Mouse (Mus musculus): ENCODE data around the gene Cfap43. TPM values are rescaled to one million over a fixed set of nuclear protein-coding genes. Genes with fewer than 3 reads are reported as not detected.

Cfap43 gene
- polyA plus RNA-seq, 1 experiment from 2014 or later, result 0.21 TPM

DNA sequence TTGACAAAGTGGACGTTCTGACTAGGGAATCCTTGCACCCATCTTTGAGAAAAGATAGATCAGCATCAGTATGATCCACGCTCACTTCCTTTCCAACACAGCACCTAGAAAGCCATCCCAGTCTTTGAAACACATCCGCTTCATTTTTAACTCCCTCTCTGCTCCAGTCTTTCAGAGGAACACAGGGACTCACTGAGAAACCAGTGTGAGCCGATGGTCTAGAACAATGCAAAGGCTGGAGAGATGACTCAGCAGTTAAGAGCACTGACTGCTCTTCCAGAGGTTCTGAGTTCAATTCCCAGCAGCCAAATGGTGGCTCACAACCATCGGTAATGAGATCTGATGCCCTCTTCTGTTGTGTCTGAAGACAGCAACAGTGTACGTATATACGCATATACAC lies 83.3 kb downstream of the Cfap43 start:
- DNase-seq (ENCODE audit: low read depth, low spot score) (no peak), ATAC-seq (no peak)
- POLR2A ChIA-PET, result no interaction called here
- TF ChIP-seq CTCF (IDR thresholded peaks at IDR 0.05), result no peak
- CTCF ChIA-PET, result no interaction called here
- peaks cover 37% of the 10 kb centered on the region for H3K27me3 ChIP-seq
- in situ Hi-C loops (cut with MboI; ENCODE audit: low pct_unique_long_range_greater_than_20kb), result no loop called here

DNA sequence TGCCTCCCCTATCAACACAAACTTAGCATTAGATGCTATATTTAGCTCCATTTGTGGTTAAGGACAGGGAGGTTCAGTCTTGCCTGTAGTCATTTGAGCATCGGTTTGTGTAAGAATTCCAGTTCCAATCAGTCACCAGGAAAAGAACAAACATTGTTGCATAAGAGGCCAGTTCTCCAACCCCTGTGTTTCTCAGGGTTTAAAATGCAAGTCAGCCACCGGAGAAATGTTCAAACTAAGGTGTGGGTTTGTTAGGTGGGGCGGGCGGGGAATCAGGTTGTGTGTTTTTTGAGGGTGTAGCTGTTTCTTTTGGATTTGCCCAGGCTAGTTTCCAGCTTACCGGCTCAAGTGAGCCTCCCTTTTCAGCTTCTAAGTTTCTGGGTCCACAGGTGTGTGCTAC lies 84.5 kb downstream of the Cfap43 start:
- peaks cover 31% of the 10 kb centered on the region for H3K27me3 ChIP-seq
- no peak for DNase-seq (ENCODE audit: low read depth, low spot score)
- ChIA-PET CTCF (interaction anchor here (1.2 to 1.7 kb wide), 3 partner anchors 9 to 175 kb away, joined by 3 to 7 read pairs (median 4); no protein-coding TSS in a partner anchor), POLR2A (interaction anchor here (0.9 kb wide), 1 partner anchor 9 kb away, joined by 3 read pairs; no protein-coding TSS in a partner anchor)
- no peak for TF ChIP-seq CTCF (IDR thresholded peaks at IDR 0.05)
- ATAC-seq, result peak; percentile 16
- in situ Hi-C loops (cut with MboI; ENCODE audit: low pct_unique_long_range_greater_than_20kb), result no loop called here

DNA sequence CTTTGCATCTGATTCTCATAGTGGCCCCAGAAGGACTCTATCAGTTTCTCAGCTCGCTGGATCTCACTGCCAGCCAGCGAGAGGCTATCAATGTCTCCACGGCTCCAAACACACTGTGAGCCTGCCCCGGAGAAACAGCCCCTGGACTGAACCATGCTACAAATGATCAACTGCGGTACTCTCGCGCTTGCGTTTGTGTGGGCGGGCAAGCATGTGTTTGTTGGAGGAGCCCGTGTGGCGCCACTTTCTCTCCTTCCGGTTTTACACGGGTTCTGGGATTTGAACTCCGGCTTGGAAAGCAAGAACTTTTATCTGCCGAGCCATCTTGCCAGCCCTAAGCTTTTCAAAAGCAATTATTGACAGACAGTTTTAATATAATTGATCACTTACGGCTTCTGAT lies 86.8 kb downstream of the Cfap43 start:
- POLR2A ChIA-PET, result no interaction called here
- no peak for TF ChIP-seq CTCF (IDR thresholded peaks at IDR 0.05)

DNA sequence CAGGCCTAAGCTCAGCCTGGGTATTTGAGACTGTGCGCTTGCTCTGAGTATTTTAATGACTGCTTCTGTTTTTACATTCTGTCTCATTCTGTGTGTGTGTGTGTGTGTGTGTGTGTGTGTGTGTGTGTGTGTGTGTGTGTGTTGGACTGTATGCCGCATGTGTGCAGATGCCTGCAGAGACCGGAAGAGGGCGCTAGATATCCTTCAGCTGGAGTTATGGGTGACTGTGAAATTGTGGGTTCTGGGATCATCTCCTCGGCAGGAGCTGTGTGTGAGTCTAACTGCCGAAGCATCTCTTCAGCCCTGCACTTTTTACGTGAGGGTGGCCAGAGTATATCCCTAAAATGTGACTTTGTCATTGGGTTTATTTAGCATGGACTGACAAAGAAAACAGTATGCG lies 88.0 kb downstream of the Cfap43 start:
- no peak for ATAC-seq
- in situ Hi-C loops (cut with MboI; ENCODE audit: low pct_unique_long_range_greater_than_20kb), result no loop called here
- CTCF ChIA-PET, result interaction anchor here (1.6 kb wide), 1 partner anchor 59 kb away, joined by 4 read pairs; no protein-coding TSS in a partner anchor
- POLR2A ChIA-PET, result no interaction called here
- peaks cover 12% of the 10 kb centered on the region for H3K27me3 ChIP-seq
- no peak for DNase-seq (ENCODE audit: low read depth, low spot score)
- no peak for TF ChIP-seq CTCF (IDR thresholded peaks at IDR 0.05)

More for the DNA sequence above, 86.8 kb downstream of the Cfap43 start:
- ATAC-seq, result no peak
- peaks cover 15% of the 10 kb centered on the region for H3K27me3 ChIP-seq
- CTCF ChIA-PET, result no interaction called here
- in situ Hi-C loops (cut with MboI; ENCODE audit: low pct_unique_long_range_greater_than_20kb), result no loop called here
- no peak for DNase-seq (ENCODE audit: low read depth, low spot score)

DNA sequence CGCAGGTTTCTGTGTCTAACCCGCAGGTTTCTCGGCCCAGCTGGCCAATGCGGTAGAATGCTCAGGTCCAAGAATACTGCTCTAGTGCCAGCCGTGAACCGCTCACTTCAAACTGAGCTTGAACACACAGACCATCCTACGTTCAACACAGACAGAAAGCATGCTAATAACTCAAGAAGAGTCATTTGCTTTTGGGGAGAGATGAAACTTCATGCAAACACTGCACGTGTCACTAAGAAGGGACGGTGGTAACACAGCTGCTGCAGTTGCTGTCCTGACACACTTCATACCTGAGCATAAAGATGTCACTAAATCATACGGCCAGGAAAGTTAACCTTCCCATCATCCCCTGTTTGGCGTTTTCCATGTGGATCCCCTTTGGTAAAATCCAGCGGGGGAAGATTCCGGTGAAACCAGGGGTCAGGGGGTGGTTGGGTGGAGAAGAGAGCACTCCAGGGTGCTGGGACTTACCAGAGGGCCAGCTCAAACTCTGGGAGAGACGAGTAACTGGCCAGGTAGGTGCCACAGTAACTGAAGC lies 89.1 kb downstream of the Cfap43 start:
- in situ Hi-C loops (cut with MboI; ENCODE audit: low pct_unique_long_range_greater_than_20kb), result loop anchor here (10.0 kb wide), 2 partner anchors 175 to 475 kb away; no protein-coding TSS in a partner anchor
- peaks cover 16% of the 10 kb centered on the region for H3K27me3 ChIP-seq
- DNase-seq (ENCODE audit: low read depth, low spot score) (no peak), ATAC-seq (no peak)
- no peak for TF ChIP-seq CTCF (IDR thresholded peaks at IDR 0.05)
- POLR2A ChIA-PET, result no interaction called here
- CTCF ChIA-PET, result interaction anchor here (1.5 to 1.6 kb wide), 2 partner anchors 60 to 170 kb away, joined by 4 read pairs; no protein-coding TSS in a partner anchor

DNA sequence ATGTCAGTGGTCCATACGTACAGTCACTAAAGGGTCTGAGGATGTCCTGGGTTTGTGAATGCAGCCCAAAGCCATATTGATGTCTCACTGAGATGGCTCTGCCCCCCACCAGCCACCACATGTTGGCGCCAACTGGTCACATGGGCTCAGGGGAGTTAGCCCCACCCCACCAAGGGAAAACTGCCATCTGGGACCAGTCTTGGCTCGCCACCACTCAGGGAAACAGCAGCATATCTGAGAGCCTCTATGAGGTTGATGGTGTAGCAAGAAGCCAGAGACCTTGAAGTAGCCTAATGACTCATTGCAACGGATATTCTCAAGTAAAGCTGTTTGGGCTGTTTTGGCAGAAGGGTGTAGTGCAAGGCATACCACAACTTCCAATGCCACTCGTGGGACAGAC lies 95.1 kb downstream of the Cfap43 start:
- ChIA-PET POLR2A (no interaction called here), CTCF (no interaction called here)
- H3K27me3 ChIP-seq, result peaks cover 33% of the 10 kb centered on the region
- ATAC-seq (peak; percentile 23), DNase-seq (ENCODE audit: low read depth, low spot score) (no peak)
- in situ Hi-C loops (cut with MboI; ENCODE audit: low pct_unique_long_range_greater_than_20kb), result loop anchor here (10.0 kb wide), 2 partner anchors 169 to 469 kb away; no protein-coding TSS in a partner anchor
- TF ChIP-seq CTCF (IDR thresholded peaks at IDR 0.05), result no peak

DNA sequence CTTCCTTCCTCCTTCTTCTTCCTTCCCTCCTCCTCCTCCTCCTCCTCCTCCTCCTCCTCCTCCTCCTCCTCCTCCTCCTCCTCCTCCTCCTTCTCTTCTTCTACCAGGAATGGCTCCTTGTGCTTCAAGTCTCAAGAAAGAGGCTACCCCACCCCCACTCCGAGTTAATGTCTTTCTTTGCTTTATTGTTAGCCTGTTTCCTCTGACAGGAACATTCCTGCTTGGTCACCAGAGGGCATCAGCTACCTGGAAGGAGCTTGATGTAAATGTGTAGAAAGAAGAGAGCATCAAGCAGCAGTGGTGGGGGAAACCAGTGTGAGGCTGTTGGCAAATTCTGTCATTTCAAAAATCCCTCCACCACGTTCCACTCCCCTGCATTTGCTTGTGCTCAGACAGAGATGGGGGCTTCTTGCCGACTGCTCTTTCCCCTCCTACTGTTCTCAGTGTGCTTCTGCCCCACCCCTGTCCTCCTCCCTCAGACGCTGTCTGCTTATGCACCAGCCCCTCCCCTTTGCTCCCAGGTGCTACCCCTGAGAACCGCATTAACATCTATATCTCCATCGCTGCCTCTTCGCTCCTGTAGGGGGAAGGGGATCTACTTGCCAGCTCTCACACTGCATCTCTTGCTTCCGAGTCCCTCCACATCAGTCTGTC lies 96.8 kb downstream of the Cfap43 start:
- ATAC-seq (no peak), DNase-seq (ENCODE audit: low read depth, low spot score) (no peak)
- in situ Hi-C loops (cut with MboI; ENCODE audit: low pct_unique_long_range_greater_than_20kb), result loop anchor here (10.0 kb wide), 2 partner anchors 167 to 467 kb away; no protein-coding TSS in a partner anchor
- H3K27me3 ChIP-seq, result peaks cover 33% of the 10 kb centered on the region
- CTCF ChIA-PET, result no interaction called here
- peak; percentile 41 for TF ChIP-seq CTCF (IDR thresholded peaks at IDR 0.05)
- POLR2A ChIA-PET, result no interaction called here

DNA sequence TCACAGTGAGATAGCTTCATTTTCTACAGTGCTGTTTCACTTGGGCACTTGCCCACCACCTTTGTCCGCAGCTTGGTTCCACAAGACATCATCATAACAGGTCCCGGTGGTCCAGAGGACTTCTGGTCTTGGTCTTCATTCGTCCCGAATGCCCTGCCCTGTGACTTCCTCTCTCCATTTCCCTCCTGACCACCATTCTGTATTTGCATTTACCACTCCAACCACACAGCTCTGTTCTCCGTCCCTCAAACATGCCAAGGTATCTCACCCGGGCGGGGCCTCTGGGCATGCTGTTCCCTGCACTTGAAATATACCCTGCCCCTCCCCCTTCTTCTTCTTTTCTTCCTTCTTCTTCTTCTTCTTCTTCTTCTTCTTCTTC lies 97.6 kb downstream of the Cfap43 start:
- peak; percentile 15 for TF ChIP-seq CTCF (IDR thresholded peaks at IDR 0.05)
- DNase-seq (ENCODE audit: low read depth, low spot score), result no peak
- CTCF ChIA-PET, result no interaction called here
- H3K27me3 ChIP-seq, result peaks cover 33% of the 10 kb centered on the region
- in situ Hi-C loops (cut with MboI; ENCODE audit: low pct_unique_long_range_greater_than_20kb), result loop anchor here (10.0 kb wide), 2 partner anchors 167 to 467 kb away; no protein-coding TSS in a partner anchor
- peak; percentile 38 for ATAC-seq
- POLR2A ChIA-PET, result no interaction called here

DNA sequence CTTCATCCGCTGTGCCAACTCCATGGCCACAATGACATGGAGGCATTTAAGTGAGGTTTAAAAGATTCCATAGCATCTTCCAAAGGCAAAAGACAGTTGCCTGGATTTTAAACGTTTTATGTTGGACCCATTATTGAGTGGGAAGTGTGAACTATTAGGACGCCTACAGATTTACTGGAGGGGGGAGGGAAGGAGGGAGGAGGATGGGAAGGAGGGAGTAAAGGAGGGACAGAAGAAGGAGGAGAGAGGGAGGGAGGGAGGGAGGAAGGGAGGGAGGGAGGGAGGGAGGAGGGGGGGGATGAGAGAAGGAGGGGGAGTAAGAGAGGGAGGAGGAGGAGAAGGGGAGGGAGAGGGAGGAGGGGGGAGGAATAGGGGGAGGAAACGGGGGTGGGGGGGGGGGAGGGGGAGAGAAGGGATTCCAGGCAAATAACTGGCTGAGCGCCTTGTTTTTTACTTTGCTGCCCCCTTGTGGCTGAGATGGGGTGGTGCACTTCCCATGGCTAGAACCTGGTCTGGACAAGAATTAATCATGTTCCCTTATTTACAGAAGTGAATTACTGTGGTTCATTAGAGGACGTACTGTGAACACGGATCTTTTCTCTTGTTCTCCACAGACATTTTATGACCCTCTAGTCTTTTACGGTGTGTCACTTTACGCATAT lies 98.1 kb downstream of the Cfap43 start:
- in situ Hi-C loops (cut with MboI; ENCODE audit: low pct_unique_long_range_greater_than_20kb), result loop anchor here (10.0 kb wide), 2 partner anchors 166 to 466 kb away; no protein-coding TSS in a partner anchor
- peak; percentile 68 for TF ChIP-seq CTCF (IDR thresholded peaks at IDR 0.05)
- ATAC-seq (peak; percentile 73), DNase-seq (ENCODE audit: low read depth, low spot score) (no peak)
- ChIA-PET CTCF (interaction anchor here (0.6 kb wide), 1 partner anchor 313 kb away, joined by 3 read pairs; no protein-coding TSS in a partner anchor), POLR2A (no interaction called here)
- peaks cover 33% of the 10 kb centered on the region for H3K27me3 ChIP-seq

DNA sequence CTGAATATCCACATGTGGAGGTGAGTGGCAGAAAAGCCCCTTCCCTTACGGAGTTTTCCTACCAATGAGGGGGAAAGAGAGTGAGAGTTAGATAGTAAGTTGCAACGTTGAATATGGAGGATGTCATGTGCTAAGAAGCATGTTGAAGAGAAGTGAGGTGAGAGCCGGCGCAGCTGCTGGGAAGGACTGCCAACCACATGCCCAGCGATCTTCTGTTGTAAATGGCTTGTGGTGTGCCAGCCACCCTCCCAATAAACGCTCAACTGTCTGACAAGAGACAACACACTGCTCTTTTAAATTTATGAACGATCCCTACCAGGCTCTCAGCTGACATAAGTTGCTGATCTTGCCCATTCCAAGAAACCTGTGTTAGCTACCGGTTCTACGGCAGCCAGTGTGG lies 101.4 kb downstream of the Cfap43 start:
- CTCF ChIA-PET, result no interaction called here
- DNase-seq (ENCODE audit: low read depth, low spot score), result no peak
- POLR2A ChIA-PET, result no interaction called here
- peaks cover 18% of the 10 kb centered on the region for H3K27me3 ChIP-seq
- in situ Hi-C loops (cut with MboI; ENCODE audit: low pct_unique_long_range_greater_than_20kb), result loop anchor here (10.0 kb wide), 1 partner anchor 313 kb away; no protein-coding TSS in a partner anchor
- TF ChIP-seq CTCF (IDR thresholded peaks at IDR 0.05), result no peak
- no peak for ATAC-seq

DNA sequence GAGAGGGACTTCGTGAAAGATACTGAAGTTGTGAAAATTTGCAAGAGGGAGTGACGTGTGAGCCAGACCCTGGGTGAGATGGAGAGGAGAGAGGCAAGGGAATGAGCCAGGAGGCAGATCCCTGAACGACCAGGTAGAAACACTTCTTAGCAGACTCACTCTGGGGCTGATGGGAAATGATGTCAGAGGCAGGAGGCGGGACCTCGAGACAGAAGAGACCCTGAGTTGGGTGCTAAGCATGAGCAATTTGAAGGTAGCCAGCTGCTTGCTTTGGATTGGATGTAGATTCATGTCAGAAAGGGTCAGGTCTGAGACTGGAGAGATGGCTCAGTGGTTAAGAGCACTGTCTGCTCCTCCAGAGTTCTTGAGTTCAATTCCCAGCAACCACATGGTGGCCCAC lies 104.4 kb downstream of the Cfap43 start:
- no peak for DNase-seq (ENCODE audit: low read depth, low spot score)
- H3K27me3 ChIP-seq, result peaks cover 12% of the 10 kb centered on the region
- CTCF ChIA-PET, result no interaction called here
- in situ Hi-C loops (cut with MboI; ENCODE audit: low pct_unique_long_range_greater_than_20kb), result loop anchor here (10.0 kb wide), 1 partner anchor 310 kb away; no protein-coding TSS in a partner anchor
- POLR2A ChIA-PET, result no interaction called here
- ATAC-seq, result no peak
- TF ChIP-seq CTCF (IDR thresholded peaks at IDR 0.05), result no peak
